In the genomic region with DNA sequence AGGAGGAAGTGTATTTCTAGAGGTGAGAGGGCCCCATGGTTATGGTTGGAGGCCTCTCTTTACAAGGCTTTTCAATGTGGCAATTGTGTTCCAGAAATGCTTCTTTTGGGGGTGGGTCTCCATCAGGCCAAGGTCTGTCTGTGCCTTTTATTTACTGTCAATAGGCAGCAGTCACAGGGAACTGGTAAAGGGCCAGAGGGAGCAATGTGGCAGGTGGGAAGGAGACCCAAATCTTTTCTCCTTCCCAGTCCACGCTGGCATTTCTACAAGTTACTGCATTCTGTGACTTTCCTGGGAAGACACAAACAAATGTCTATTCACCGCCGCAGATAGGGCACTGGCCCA, we compare ENCODE assay signal across 11 mouse cellular contexts.
DNase-seq lines count a peak whose midpoint lies in the region; ATAC-seq lines count a peak whose summit lies in the region.
"Had no signal": no experiment of that assay in that cellular context is flagged by ENCODE, and none has a peak within 500 bp of the region (broad histone marks: within the 10 kb centered on the region; RNA-seq: fewer than 3 reads in every experiment).

No protein-coding gene starts in this region.

- DNase-seq in cerebellum, postnatal 4 days (ENCODE audit: low spot score in 2 of 2): peak; percentile 17
- DNase-seq in cerebellum, adult 11 months: no peak
- DNase-seq in forebrain, embryonic 10.5 days (ENCODE audit: extremely low spot score, low spot score): no peak
- peak; percentile 43 for DNase-seq in hindbrain, embryonic 14.5 days (ENCODE audit: low spot score)
- DNase-seq in urinary bladder, postnatal 14 days (ENCODE audit: low spot score): no peak
- DNase-seq in adrenal gland, postnatal 36 days: no peak
- DNase-seq: cerebellum, postnatal 36 days had no signal

- no peaks in the 10 kb centered on the region; the same call in 1 of the 2 replicates for H3K27me3 ChIP-seq in forebrain, embryonic 10.5 days (ENCODE audit: poor library complexity, severe bottlenecking)
- no peaks in the 10 kb centered on the region for H3K27me3 ChIP-seq in hindbrain, embryonic 14.5 days (ENCODE audit: control insufficient read depth, insufficient read depth, low read length)
- no peaks in the 10 kb centered on the region for H3K27me3 ChIP-seq in midbrain, embryonic 16.5 days (ENCODE audit: control insufficient read depth, insufficient read depth, low read depth, low read length)
- H3K27me3 ChIP-seq: intestine, embryonic 15.5 days had no signal

- no peak; the same call in 1 of the 2 replicates for ATAC-seq in hindbrain, embryonic 14.5 days (ENCODE audit: low FRiP score)
- peak; percentile 18; the same call in 1 of the 2 replicates for ATAC-seq in midbrain, embryonic 16.5 days
- no peak for ATAC-seq in megakaryocyte-erythroid progenitor cell, adult 5-6 weeks (replicated peaks; ENCODE audit: low FRiP score, low TSS enrichment, poor library complexity, severe bottlenecking)

- H3K9me3 ChIP-seq in forebrain, embryonic 10.5 days: peaks cover 4% of the 10 kb centered on the region; the same call in 1 of the 2 replicates
- H3K9me3 ChIP-seq in hindbrain, embryonic 14.5 days (ENCODE audit: control insufficient read depth, low read length): no peaks in the 10 kb centered on the region
- no peaks in the 10 kb centered on the region for H3K9me3 ChIP-seq in midbrain, embryonic 16.5 days (replicated peaks; ENCODE audit: control insufficient read depth, low read length, poor library complexity, severe bottlenecking)
- H3K9me3 ChIP-seq: intestine, embryonic 15.5 days had no signal

- 77% methylated on average over 3 of the region's 3 CpGs for WGBS in forebrain, embryonic 10.5 days
- 38% methylated on average over 3 of the region's 3 CpGs for WGBS in hindbrain, embryonic 14.5 days
- WGBS in midbrain, embryonic 16.5 days: 56% methylated on average over 3 of the region's 3 CpGs

- no peaks in the 10 kb centered on the region for H3K36me3 ChIP-seq in forebrain, embryonic 10.5 days (replicated peaks)
- no peaks in the 10 kb centered on the region for H3K36me3 ChIP-seq in hindbrain, embryonic 14.5 days (replicated peaks; ENCODE audit: control insufficient read depth, insufficient read depth)
- H3K36me3 ChIP-seq in midbrain, embryonic 16.5 days (ENCODE audit: control insufficient read depth, insufficient read depth, low read length): no peaks in the 10 kb centered on the region
- H3K36me3 ChIP-seq: intestine, embryonic 15.5 days had no signal

- no peak overlapping the region for H3K4me3 ChIP-seq in forebrain, embryonic 10.5 days
- no peak overlapping the region for H3K4me3 ChIP-seq in hindbrain, embryonic 14.5 days (replicated peaks; ENCODE audit: low read length)
- H3K4me3 ChIP-seq in midbrain, embryonic 16.5 days (ENCODE audit: low read depth, low read length): no peak overlapping the region
- H3K4me3 ChIP-seq: erythroblast, embryonic 14.5 days; intestine, embryonic 15.5 days had no signal

- peak overlapping the region; percentile 51 for H3K4me2 ChIP-seq in hindbrain, embryonic 14.5 days (replicated peaks)
- no peak overlapping the region; the same call in 1 of the 2 replicates for H3K4me2 ChIP-seq in midbrain, embryonic 16.5 days (ENCODE audit: low read length)
- H3K4me2 ChIP-seq: intestine, embryonic 15.5 days had no signal

- H3K27ac ChIP-seq in forebrain, embryonic 10.5 days: peak overlapping the region; percentile 77
- peak overlapping the region; percentile 95 for H3K27ac ChIP-seq in hindbrain, embryonic 14.5 days
- peak overlapping the region; percentile 86 for H3K27ac ChIP-seq in midbrain, embryonic 16.5 days (ENCODE audit: low read length)
- H3K27ac ChIP-seq: intestine, embryonic 15.5 days had no signal

- peak overlapping the region; percentile 49; the same call in 1 of the 2 replicates for H3K9ac ChIP-seq in hindbrain, embryonic 14.5 days
- H3K9ac ChIP-seq in midbrain, embryonic 16.5 days (ENCODE audit: low read depth, low read length): peak overlapping the region; percentile 40; the same call in 1 of the 2 replicates
- H3K9ac ChIP-seq: intestine, embryonic 15.5 days had no signal

- H3K4me1 ChIP-seq in forebrain, embryonic 10.5 days: peaks cover 34% of the 10 kb centered on the region
- peaks cover 25% of the 10 kb centered on the region for H3K4me1 ChIP-seq in hindbrain, embryonic 14.5 days (replicated peaks; ENCODE audit: control insufficient read depth, insufficient read depth, low read length)
- H3K4me1 ChIP-seq in midbrain, embryonic 16.5 days (ENCODE audit: control insufficient read depth, insufficient read depth, low read length): peaks cover 28% of the 10 kb centered on the region

Comparison
In these comparisons a context has a peak if more than half of its experiments do, and no peak if none do; other contexts are left out.
1. DNase-seq: peak in cerebellum, postnatal 4 days (2 of 2) and hindbrain, embryonic 14.5 days (single experiment); none in cerebellum, adult 11 months (single experiment), forebrain, embryonic 10.5 days (single experiment), urinary bladder, postnatal 14 days (single experiment) and adrenal gland, postnatal 36 days (0 of 2).
2. Peak in every context shown above with its lines, with median percentiles within 50 percentile points of each other: H3K27ac ChIP-seq.